Mouse (Mus musculus) small intestine, adult 2 months (tissue): ENCODE data around the gene Slc22a2.

ENCODE experiments used
- CTCF ChIP-seq: fragments of 200-500 bp; IDR thresholded peaks from 2 replicates; pipeline ENCODE4 v1.5.1; 2012; ENCODE audit warnings: low read depth, mild to moderate bottlenecking, control low read depth, inconsistent platforms, low read length, moderate library complexity, mixed read lengths; ENCODE audit not compliant: insufficient replicate concordance, insufficient read length; ENCODE audit errors: extremely low read depth
- POLR2A ChIP-seq: fragments of 200-500 bp; IDR thresholded peaks from 2 replicates; pipeline ENCODE4 v1.6.1; 2012; ENCODE audit warnings: low read depth, mild to moderate bottlenecking, control low read depth, inconsistent platforms, low read length, moderate library complexity

- TF ChIP-seq CTCF (no peak), POLR2A (no peak)
Observed at GRCm38 (mm10) chr17:12652604-12653003, 68.7 kb downstream of the Slc22a2 start.
